Mouse (Mus musculus): ENCODE results near the gene Pde6b.

Gene Pde6b

GRCm38 (mm10) chr5:108461082-108462065 is 73.2 kb downstream of the Pde6b start, which contains the start of gene Pcgf3:
TSS of gene Pcgf3 (plus strand) at chr5:108461232.
- intact Hi-C loops (cut with DNase I) = no loop called here

DNA sequence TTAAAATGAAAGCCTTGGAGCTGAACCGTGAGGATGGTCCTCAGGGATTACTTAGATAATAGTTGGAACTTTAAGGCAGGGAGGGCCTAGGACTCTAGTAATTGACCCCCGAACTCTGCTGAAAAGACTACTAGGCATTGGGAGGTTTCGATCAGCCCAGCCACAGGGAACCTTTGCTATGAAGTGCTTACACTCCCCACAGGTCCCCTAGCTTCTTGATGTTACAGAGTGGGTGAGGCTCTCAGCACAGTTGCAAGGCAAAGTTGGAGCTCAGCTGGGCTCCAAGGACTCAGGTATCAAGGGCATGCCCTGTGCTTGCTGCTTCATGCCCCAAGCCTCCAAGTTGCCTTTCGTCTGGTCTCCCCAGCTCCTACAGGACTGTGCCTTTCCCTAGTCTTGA is 74.3 kb downstream of the Pde6b start:
- intact Hi-C loops (cut with DNase I) = no loop called here

- intact Hi-C loops (cut with DNase I) = no loop called here
Observed at GRCm38 (mm10) chr5:108465131-108465891, 77.1 kb downstream of the Pde6b start.

- intact Hi-C loops (cut with DNase I) = no loop called here
Observed at GRCm38 (mm10) chr5:108466647-108467046, 78.5 kb downstream of the Pde6b start.

GRCm38 (mm10) chr5:108469617-108470016 is 81.4 kb downstream of the Pde6b start:
- intact Hi-C loops (cut with DNase I) = no loop called here

DNA sequence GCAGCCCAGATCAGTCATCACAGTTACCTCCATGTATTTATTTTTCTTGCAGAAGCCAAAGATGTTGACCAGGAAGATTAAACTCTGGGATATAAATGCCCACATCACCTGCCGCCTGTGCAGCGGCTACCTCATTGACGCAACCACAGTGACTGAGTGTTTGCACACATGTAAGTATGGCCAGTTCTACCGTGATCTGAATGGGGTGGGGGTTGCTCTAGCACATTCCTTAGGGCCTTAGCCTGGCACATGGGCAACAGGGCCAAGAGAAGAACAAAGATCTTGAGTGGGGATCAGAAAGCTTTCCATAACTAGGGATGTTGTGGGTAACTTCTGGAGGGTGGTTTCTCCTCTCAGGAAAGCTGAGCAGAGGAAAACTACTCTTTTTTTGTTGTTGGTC is 85.5 kb downstream of the Pde6b start:
- intact Hi-C loops (cut with DNase I) = no loop called here

- intact Hi-C loops (cut with DNase I) = no loop called here
Observed at GRCm38 (mm10) chr5:108475977-108476376, 87.8 kb downstream of the Pde6b start.

All from adrenal gland (tissue).